Mouse (Mus musculus): ENCODE data around the gene Sema4d. TPM values are rescaled to one million over a fixed set of nuclear protein-coding genes. Genes with fewer than 3 reads are reported as not detected.
A peak's percentile ranks its signal among the peaks of the same experiment; 100 is the strongest.

The Sema4d gene
- total RNA-seq, 4 experiments from 2014 or later, result 8.9 to 23.2 (median 16.2) TPM

- DNase-seq, result no peak
Measured at GRCm38 (mm10) chr13:51813621-51814615, 20.4 kb upstream of the Sema4d start.

- no peak for DNase-seq
Measured at GRCm38 (mm10) chr13:51808141-51808540, 14.6 kb upstream of the Sema4d start.

GRCm38 (mm10) chr13:51806220-51806619 is 12.7 kb upstream of the Sema4d start:
- peak; percentile 31 for DNase-seq

DNA sequence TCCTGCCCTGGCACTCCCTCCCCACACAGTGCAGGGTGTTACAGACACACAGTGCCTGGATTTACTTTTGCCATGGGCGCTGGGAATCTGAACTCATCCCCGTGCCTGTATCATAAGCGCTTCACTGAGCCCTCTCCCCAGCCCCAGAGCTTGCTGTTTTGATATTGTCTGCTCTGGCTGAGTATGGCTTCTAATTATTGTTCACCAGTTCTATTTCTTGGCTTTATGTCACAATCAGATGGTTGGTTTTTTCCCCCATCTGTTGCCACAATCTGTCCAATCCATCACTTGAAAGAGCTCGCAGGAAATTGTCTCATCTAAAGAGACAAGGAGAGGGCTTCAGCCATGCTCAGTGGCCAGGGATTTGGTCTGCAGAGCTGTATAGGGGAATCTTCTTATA is 12.1 kb upstream of the Sema4d start:
- DNase-seq, result no peak

DNA sequence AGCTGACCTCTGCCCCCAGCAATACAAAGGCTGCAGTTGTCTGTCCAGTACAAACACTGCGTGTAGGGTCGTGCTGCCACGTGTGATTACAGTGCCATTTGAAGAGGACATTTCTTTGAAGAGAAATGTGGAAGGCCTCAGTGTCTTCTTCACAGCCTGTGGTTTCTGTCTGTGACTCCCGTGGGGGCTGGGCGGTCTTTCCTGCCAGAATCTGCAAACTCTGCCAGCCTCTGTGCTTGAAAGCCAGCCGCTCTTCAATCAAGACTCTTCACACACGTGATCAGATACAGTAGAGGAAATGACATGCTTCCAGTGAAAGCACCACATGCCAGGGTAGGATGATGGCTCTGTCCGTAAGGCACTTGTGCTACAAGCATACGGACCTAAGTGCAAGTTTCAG is 7.4 kb upstream of the Sema4d start:
- no peak for DNase-seq

GRCm38 (mm10) chr13:51799735-51800522 is 6.4 kb upstream of the Sema4d start:
- no peak for DNase-seq

DNA sequence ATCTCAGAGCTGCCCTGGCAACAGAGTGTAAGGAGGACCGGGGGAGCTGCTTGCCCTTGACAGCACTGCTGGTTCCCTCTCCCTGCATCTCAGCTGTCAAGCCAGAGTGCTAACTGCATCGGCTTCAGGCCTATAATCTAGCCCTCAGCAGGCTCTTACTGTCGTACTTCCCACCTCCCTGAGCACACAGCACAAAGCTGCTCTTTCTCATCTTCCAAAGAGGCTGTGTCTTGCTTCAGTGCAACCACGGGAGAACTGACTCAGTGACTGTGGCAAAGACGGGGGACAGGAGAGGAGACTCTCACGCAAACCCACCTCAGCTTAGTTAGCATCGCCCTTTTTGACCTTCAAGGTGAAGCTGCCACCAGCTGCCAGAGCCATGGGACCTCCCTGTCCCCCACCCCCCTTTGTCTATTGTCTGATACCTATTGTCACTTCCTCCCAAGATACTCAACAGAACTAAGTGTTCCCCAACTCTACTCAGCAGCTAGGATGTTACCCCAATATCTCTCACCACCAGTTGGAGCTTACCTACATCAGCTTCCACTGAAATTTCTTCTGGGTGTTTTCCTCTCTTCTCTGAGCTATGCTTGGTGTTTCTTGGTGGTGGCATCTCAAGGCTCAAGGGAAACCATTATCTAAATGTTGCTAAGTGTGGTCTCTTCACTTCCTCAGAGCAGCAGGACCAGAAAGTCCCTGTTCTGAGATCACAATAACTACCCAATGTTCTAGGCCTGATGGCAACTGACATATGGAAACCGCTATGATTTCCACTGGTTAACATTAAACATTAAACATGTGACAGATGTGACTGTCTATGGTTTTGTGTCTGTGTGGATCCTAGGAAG is 4.6 kb upstream of the Sema4d start:
- no peak for DNase-seq

GRCm38 (mm10) chr13:51793948-51794347 is 401 bp upstream of the Sema4d start:
- no peak for DNase-seq

- DNase-seq, result peak; percentile 11
Measured at GRCm38 (mm10) chr13:51792729-51793424, 670 bp downstream of the Sema4d start.

- DNase-seq, result no peak
Measured at GRCm38 (mm10) chr13:51792135-51792573, 1.4 kb downstream of the Sema4d start.

GRCm38 (mm10) chr13:51791604-51792003 is 1.9 kb downstream of the Sema4d start:
- no peak for DNase-seq

DNA sequence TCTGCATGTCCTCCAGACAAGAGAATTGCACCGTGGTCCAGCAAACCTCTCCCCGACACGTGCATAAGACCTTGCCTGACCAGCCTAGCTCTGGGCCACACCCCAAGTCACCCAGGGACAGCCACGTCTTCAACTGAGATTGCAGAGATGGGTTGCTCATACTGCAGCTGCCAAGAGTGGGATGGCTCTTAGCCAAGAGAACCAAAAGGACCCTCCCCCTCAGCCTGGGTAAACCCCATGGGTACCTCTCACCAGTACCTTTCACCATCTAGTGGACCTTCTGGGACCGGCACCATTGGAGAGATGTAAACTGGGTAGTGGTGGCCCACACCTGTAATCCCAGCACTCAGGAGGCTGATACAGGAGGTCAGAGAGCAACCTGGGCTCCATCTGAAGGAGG is 2.8 kb downstream of the Sema4d start:
- no peak for DNase-seq

DNA sequence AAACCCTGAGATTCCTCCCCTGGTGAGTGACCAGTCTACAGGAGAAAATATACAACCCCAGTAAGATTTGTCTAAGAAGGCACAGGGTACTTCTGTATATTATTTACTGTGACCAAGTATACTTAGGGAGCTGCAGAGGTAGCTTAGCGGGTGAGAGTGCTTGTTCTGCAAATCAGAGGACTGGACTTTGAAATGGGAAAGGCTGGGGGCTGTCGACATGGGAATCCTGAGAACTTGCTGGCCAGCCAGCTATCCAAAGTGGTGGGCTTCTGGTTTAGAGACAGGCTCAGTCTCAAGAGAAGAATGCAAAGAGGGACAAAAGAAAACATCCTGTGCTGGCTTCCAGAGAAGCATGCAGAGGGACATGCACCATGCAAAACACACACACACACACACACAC is 5.7 kb downstream of the Sema4d start:
- no peak for DNase-seq

- no peak for DNase-seq
Measured at GRCm38 (mm10) chr13:51786616-51787015, 6.9 kb downstream of the Sema4d start.

DNA sequence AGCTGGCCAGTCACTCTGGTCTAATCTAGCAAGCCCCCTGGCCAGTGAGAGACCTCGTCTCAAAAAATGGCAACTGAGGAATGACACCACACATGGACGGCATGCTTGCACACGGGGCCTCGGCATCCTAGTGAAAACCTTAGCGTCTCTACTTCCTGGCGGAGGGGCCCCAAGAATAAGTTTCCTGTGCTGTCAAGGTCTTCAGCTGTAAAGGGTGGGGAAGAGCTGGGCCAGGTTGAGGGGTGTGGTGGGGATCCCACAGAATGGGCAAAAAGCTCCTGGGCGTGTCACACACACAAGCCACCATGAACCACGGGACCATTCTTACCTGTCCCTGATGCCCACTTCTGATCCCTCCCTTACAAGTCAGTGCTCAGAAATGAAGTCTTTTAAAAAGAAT is 9.1 kb downstream of the Sema4d start:
- no peak for DNase-seq

GRCm38 (mm10) chr13:51783857-51784256 is 9.7 kb downstream of the Sema4d start:
- DNase-seq, result no peak

GRCm38 (mm10) chr13:51780509-51781155 is 12.9 kb downstream of the Sema4d start:
- no peak for DNase-seq

- DNase-seq, result no peak
Measured at GRCm38 (mm10) chr13:51778983-51779962, 14.3 kb downstream of the Sema4d start.

DNA sequence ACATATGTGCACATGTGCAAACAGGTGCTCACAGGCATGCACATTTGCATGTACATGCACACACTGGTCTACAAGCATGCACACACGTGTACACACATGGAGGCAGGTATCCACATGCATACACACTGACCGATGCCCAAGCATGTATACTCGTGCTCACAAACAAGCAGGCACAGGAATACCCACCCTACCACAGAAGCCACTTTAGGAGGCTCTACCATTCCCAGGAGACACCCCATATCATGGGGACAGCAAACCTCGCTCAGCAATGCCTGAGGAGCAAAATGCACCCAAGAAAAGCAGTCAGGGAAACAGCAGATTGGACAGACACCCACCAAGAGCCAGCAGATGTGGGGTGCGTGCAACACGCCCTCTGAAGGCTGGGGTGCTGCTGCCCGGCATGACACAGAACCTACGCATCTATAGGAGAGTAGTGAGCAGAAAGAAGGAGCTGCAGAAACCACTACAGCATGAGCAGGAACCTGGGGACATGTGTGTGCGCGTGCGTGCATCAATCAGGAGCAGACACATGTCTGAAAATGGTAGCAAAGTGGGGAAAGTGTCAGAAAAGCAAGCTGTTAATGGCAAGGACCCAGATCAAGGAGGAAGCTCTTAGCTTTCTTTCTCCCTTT is 15.1 kb downstream of the Sema4d start:
- DNase-seq, result no peak

Measured in adrenal gland, adult 8-10 months (tissue).